Mouse (Mus musculus) thymus, postnatal 14 days (tissue): Measurements from ENCODE around the gene Olfr1158.
"Not testable (repeated sequence)": the region's sequence is repeated elsewhere in the genome, so short reads cannot be mapped to it uniquely, and the experiment has no call there.

ENCODE experiments used
- DNase-seq: peaks from one replicate; pipeline ENCODE4 v3.0.0; 2021

Gene Olfr1158

DNA sequence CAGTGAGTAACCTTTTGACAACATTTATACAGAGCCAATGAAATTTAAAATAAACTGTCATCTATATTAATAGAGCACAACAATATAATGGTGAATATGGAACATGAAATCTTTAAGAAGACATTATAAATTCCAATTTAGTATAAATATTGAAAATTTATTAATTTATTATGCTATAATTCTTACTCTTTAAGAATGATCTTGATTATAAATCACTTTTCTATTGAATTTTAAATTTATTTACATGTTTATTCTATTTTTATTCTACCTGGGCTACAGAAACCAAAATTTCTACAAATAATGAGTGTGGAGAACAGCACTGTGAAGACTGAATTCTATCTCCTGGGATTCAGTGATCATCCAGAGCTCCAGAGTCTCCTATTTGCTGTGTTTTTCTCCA, at the start of gene Olfr1158:
Olfr1158 (plus strand) TSS at position 301 of the 400 bp plus-strand sequence.
- DNase-seq = no peak

- no peak for DNase-seq
Observed at GRCm38 (mm10) chr2:87945037-87945436, 44.9 kb upstream of the Olfr1158 start, which contains the start of gene Olfr1155. TSS of gene Olfr1155 (minus strand) at chr2:87945137.

GRCm38 (mm10) chr2:87953000-87953399, 36.9 kb upstream of the Olfr1158 start, which contains the start of gene Olfr1156:
TSS of gene Olfr1156 (minus strand) at chr2:87953100.
- no peak for DNase-seq

- no peak for DNase-seq
Observed at GRCm38 (mm10) chr2:87968199-87968598, 21.7 kb upstream of the Olfr1158 start, which contains the start of gene Olfr1157. TSS of gene Olfr1157 (minus strand) at chr2:87968299.

- DNase-seq = no peak
Observed at GRCm38 (mm10) chr2:87974563-87974962, 15.3 kb upstream of the Olfr1158 start, which contains the start of gene Olfr74. TSS of gene Olfr74 (minus strand) at chr2:87974663.

GRCm38 (mm10) chr2:88007515-88008318, 17.8 kb downstream of the Olfr1158 start, which contains the start of gene Olfr1160:
TSS of gene Olfr1160 (minus strand) at chr2:88008268.
- DNase-seq = no peak

- DNase-seq = not testable (repeated sequence)
Observed at GRCm38 (mm10) chr2:88022474-88022873, 32.6 kb downstream of the Olfr1158 start, which contains the start of gene Olfr1161. TSS of gene Olfr1161 (plus strand) at chr2:88022774.

DNA sequence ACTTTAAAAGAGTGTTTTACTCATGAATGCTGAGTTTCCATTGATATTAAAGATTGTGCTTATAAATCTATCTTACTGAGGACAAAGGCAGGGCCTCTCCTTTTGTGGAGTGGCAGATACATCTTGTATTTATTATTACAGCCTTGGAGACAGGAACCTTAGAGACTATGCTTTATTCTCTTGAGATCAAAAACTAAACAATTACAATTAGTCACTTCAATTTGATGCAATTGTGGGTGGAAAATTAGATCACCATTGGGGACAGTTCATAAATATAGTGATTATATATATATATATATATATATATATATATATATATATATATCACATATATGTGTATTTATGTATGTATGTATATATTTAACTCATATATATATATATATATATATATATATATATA, 47.7 kb downstream of the Olfr1158 start, which contains the start of gene Olfr73:
Olfr73 (minus strand) TSS at position 101 of the 400 bp plus-strand sequence.
- no peak for DNase-seq
